Mouse (Mus musculus): ENCODE measurements at regions not wholly inside any gene's neighbourhood (a gene's known extent, or its start where the extent isn't known, plus 50 kb on each side); places are given as distances from the start of the nearest gene placed in this dataset.

DNA sequence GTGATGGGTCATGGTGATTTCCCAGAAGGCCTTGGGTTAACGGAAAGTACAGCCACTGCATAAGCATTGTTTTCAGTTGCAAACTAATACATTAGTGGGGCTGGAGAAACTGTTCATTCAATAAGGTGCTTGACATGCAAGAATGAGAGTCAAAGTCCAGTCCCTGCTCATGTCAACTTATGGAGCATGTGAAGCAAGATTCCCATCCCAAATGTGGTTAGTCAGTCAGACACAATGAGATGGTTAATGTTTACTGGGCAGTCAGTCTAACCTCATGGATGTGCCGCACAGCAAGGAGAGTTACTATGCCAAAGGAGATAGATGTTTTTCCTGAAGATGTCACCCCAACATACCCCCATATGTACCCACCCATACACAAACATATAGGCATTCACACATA is 993.8 kb upstream of the Jmjd1c start:
- Histone ChIP-seq H3K27me3 (replicated peaks) (no peaks in the 10 kb centered on the region), H3K4me3 (no peak overlapping the region), H3K4me2 (no peak overlapping the region), H3K9ac (no peak overlapping the region), H3K4me1 (no peaks in the 10 kb centered on the region), H3K27ac (no peak overlapping the region), H3K9me3 (no peaks in the 10 kb centered on the region), H3K36me3 (replicated peaks) (no peaks in the 10 kb centered on the region)
- WGBS, result 86% methylated on average over 2 of the region's 2 CpGs
- no peak for ATAC-seq (replicated peaks)

DNA sequence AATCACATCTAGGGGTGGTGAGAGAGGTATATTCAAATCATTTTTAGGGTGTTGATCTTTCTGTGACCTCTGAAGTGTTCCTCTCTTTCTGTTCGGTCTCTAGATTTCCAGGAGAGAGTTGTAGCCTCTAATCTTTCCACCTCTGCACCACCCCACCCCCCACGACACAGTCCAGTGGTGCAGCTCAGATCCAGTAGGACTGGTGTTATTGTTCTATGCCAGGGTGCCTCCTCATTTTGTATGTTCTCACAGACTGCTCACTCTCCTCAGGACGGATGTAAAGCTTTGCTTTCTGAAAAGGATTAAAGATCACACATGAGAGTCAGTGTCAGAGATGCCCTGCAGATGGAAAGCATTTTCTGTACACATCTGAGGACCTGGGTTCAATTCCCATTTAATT is 964.6 kb upstream of the Jmjd1c start:
- Histone ChIP-seq H3K4me2 (no peak overlapping the region), H3K36me3 (replicated peaks) (no peaks in the 10 kb centered on the region), H3K27me3 (replicated peaks) (no peaks in the 10 kb centered on the region), H3K9ac (no peak overlapping the region), H3K4me1 (0 out of 2 replicates have a peak, but pooled peaks cover 4% of the 10 kb centered on the region), H3K9me3 (no peaks in the 10 kb centered on the region), H3K4me3 (no peak overlapping the region), H3K27ac (no peak overlapping the region)
- WGBS, result 43% methylated on average over 3 of the region's 3 CpGs
- ATAC-seq (replicated peaks), result no peak

DNA sequence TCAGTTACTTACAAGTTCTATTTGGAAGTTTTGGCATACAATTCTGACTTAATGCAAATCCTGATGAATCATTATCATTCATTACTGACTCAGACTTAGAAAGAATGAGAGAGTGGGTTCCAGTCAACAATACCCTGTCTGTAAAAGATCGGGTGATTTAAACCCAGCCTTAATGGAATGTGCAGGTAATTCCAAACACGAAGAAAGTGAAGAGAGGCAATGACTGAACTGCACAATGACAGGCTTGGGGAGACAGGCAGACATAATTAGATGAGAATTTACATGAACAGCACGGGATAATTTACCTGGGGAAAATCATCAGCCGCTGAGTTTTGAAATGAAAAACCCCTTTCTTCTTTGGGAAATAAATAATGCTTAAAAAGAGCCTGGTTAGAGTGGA is 963.9 kb upstream of the Jmjd1c start:
- 0 out of 2 replicates have a peak, but pooled peaks cover 4% of the 10 kb centered on the region for H3K4me1 ChIP-seq
- ATAC-seq (replicated peaks), result peak; percentile 61
- H3K36me3 ChIP-seq (replicated peaks), result no peaks in the 10 kb centered on the region
- no peak overlapping the region for H3K9ac ChIP-seq
- H3K9me3 ChIP-seq, result no peaks in the 10 kb centered on the region
- no peak overlapping the region for H3K4me3 ChIP-seq
- H3K27me3 ChIP-seq (replicated peaks), result no peaks in the 10 kb centered on the region
- 40% methylated on average over 4 of the region's 4 CpGs for WGBS
- H3K4me2 ChIP-seq, result no peak overlapping the region
- H3K27ac ChIP-seq, result peak overlapping the region; percentile 64

DNA sequence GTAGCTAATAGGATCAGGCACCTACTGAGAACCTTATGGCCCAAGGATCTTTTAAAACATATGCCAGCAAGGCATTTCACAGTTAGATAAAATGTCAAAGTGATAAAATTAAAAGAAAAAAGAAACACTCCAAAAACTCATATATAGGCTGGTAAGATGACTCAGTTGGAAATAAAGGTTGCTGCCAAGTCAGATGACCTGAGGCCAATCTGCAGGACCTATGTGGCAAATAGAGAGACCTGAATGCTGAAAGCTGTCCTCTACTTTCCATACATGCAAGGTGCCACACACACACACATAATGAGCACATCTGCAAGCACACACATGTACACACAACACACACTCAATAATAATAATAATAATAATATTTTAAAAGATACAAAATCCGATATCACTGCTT is 953.5 kb upstream of the Jmjd1c start:
- Histone ChIP-seq H3K9ac (no peak overlapping the region), H3K4me2 (no peak overlapping the region), H3K4me3 (no peak overlapping the region), H3K27me3 (replicated peaks) (no peaks in the 10 kb centered on the region), H3K4me1 (no peaks in the 10 kb centered on the region), H3K27ac (no peak overlapping the region), H3K9me3 (no peaks in the 10 kb centered on the region), H3K36me3 (replicated peaks) (no peaks in the 10 kb centered on the region)
- ATAC-seq (replicated peaks), result no peak
- WGBS, result 89% methylated on average over 1 of the region's 1 CpGs

DNA sequence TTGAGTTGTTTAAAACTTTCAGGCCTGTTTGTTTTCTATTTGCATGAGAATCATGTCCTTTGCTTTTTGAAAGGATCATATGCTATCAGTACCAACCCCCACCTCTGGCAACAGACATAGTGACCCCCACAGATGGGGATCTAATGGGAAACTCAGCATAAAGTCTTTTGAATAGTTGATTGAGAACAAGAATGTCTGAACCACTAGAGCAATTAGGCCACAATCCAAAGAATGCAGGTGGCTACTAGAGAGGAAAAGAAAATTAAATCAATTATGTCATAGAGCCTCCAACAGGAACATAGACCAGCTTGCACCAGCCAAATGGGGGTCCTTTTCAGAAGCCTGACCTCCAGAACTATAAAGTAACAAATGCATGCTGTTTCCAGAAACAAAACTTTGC is 953.0 kb upstream of the Jmjd1c start:
- no peak overlapping the region for H3K4me3 ChIP-seq
- H3K36me3 ChIP-seq (replicated peaks), result no peaks in the 10 kb centered on the region
- no peak overlapping the region for H3K27ac ChIP-seq
- ATAC-seq (replicated peaks), result no peak
- no peak overlapping the region for H3K4me2 ChIP-seq
- H3K9ac ChIP-seq, result no peak overlapping the region
- H3K9me3 ChIP-seq, result no peaks in the 10 kb centered on the region
- no peaks in the 10 kb centered on the region for H3K4me1 ChIP-seq
- no peaks in the 10 kb centered on the region for H3K27me3 ChIP-seq (replicated peaks)

DNA sequence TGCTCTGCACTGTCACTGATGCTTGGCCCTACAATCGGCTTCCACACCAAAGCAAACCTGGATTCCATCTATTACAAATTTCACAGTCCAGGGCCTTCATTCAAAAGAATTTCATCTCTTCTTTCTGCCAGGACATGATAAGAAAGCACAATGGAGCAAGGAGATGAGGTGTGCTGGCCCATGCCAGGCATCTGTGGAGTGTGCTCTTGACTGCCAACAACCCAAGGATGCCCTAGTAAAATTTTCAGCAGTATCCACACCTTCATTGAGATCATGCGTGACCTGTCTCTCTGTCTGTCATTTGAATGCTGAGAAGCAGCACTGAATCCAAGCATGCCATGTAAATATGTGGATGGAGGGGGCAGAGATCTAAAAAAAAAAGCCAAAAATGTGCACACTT is 945.0 kb upstream of the Jmjd1c start:
- 75% methylated on average over 2 of the region's 2 CpGs for WGBS
- Histone ChIP-seq H3K27ac (no peak overlapping the region), H3K9me3 (no peaks in the 10 kb centered on the region), H3K4me3 (no peak overlapping the region), H3K27me3 (replicated peaks) (no peaks in the 10 kb centered on the region), H3K36me3 (replicated peaks) (no peaks in the 10 kb centered on the region), H3K4me1 (no peaks in the 10 kb centered on the region), H3K9ac (no peak overlapping the region), H3K4me2 (no peak overlapping the region)
- ATAC-seq (replicated peaks), result no peak

DNA sequence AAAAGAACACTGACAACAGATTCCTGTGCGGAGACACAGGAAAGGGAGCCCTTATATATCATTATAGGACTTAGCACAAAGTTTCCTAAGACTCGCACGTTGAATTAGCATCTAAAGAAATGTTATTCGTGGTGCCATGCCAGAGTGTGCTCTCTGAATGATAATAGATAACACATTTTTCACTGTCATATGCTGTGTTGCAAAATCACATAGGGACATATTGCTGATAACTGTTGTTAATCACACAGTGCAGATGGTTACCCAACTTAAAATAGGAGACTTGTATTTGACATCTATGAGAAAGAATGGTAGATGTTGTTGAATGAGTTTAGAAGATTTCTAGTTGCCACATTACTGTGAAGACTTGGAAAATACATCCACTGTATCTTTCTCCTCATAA is 943.1 kb upstream of the Jmjd1c start:
- H3K9me3 ChIP-seq, result no peaks in the 10 kb centered on the region
- WGBS, result 89% methylated on average over 4 of the region's 4 CpGs
- no peaks in the 10 kb centered on the region for H3K27me3 ChIP-seq (replicated peaks)
- ATAC-seq (replicated peaks), result no peak
- no peak overlapping the region for H3K9ac ChIP-seq
- no peak overlapping the region for H3K27ac ChIP-seq
- no peaks in the 10 kb centered on the region for H3K4me1 ChIP-seq
- H3K4me3 ChIP-seq, result no peak overlapping the region
- H3K4me2 ChIP-seq, result no peak overlapping the region
- no peaks in the 10 kb centered on the region for H3K36me3 ChIP-seq (replicated peaks)

DNA sequence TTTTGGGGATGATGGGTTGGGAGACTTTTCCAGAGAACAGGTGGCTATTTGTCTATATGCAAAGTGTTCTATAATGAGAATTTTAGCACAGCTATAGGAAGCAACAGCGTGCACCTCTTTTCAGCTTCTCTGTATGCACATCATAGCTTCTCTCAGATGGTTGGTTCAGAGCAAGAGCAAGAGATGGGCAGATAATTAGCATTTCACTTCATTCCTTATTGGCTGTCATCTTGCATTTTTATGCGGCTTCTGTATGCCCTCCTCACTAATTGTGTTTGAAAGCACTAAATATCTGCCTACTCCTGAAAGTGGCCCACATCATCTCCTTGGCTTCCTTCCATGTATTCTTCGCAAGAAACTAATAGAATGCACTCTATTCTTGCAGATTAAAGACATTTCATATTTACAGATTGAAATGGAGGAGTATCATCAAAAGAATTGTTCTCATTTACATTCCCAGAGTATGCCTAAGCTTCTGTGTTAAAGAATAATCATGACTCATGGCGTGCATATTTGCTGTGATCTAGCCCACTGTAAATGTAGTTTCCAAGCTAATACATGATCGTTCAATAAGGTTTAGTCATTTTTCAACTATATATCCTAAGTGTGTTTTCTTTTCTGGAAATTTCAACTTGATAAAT is 934.9 kb upstream of the Jmjd1c start:
- Histone ChIP-seq H3K27me3 (replicated peaks) (no peaks in the 10 kb centered on the region), H3K36me3 (replicated peaks) (no peaks in the 10 kb centered on the region), H3K4me3 (no peak overlapping the region), H3K27ac (no peak overlapping the region), H3K9ac (no peak overlapping the region), H3K9me3 (no peaks in the 10 kb centered on the region), H3K4me2 (no peak overlapping the region), H3K4me1 (no peaks in the 10 kb centered on the region)
- ATAC-seq (replicated peaks), result no peak
- WGBS, result 74% methylated on average over 5 of the region's 5 CpGs

DNA sequence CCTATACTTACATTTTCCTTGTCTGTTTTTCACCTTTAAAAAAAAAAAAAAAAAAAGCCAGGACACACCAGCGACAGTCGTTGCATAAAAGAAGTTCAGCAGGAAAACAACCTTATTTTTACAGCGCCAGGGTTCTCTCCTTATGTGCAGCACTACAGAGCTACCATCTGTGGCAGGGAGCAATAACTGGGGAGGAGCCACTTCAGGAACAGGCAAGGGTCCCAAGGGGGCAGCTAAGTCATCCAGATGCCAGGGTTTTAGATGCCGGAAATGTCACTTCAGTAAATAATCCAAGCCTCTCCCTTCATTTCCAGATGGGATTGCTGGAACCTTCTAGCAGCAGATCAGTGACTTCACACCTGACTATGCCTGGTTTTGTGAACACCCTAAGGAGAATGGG is 923.1 kb upstream of the Jmjd1c start:
- Histone ChIP-seq H3K4me1 (no peaks in the 10 kb centered on the region), H3K27me3 (replicated peaks) (no peaks in the 10 kb centered on the region), H3K36me3 (replicated peaks) (no peaks in the 10 kb centered on the region), H3K9me3 (no peaks in the 10 kb centered on the region), H3K4me3 (no peak overlapping the region), H3K9ac (no peak overlapping the region), H3K4me2 (no peak overlapping the region), H3K27ac (no peak overlapping the region)
- 64% methylated on average over 4 of the region's 4 CpGs for WGBS
- no peak for ATAC-seq (replicated peaks)

DNA sequence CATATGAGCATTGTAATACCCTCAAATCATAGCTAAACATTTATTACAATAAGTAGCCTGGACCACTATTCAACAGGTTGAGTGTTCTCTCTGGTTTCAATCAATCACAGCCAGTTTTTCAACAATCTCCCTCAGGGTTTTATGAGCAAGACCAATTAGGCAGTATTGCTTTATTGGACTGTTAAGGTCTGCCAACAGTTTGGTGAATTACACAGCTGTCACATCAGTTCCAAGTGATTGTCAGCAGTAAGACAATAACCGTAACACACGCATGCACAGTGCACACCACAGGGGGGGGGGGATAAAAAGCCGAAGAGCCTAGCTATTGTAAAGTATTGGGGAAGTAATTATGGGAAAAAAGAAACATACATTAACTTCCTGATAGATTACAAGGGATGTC is 918.6 kb upstream of the Jmjd1c start:
- Histone ChIP-seq H3K9me3 (no peaks in the 10 kb centered on the region), H3K4me3 (no peak overlapping the region), H3K27me3 (replicated peaks) (no peaks in the 10 kb centered on the region), H3K36me3 (replicated peaks) (no peaks in the 10 kb centered on the region), H3K4me1 (no peaks in the 10 kb centered on the region), H3K4me2 (no peak overlapping the region), H3K27ac (no peak overlapping the region), H3K9ac (no peak overlapping the region)
- 30% methylated on average over 3 of the region's 3 CpGs for whole genome bisulfite sequencing
- 0 out of 2 replicates have a peak, but pooled peaks have one; percentile 52 for ATAC-seq (replicated peaks)

DNA sequence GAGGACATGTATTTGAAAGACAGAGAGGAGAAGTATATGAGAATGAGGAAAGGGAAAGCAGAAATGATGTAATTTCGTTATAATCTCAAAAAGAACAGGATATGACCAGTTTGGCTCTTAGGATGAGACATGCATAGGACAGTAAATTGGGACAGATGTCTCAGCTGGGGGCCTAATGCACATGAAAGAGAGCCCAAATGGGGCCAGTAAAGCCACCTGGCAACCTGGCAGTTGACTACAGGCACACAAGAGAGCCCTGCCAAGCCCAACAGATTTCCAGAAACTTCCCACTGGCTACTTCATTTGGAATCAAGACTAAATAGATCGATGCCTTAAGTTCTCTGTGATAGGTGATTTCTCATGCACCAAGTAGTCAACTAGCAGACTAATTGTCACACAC is 914.7 kb upstream of the Jmjd1c start:
- Histone ChIP-seq H3K4me1 (no peaks in the 10 kb centered on the region), H3K27me3 (replicated peaks) (no peaks in the 10 kb centered on the region), H3K27ac (no peak overlapping the region), H3K4me2 (no peak overlapping the region), H3K9ac (no peak overlapping the region), H3K9me3 (no peaks in the 10 kb centered on the region), H3K36me3 (replicated peaks) (no peaks in the 10 kb centered on the region), H3K4me3 (no peak overlapping the region)
- no peak for ATAC-seq (replicated peaks)
- 86% methylated on average over 2 of the region's 2 CpGs for WGBS

DNA sequence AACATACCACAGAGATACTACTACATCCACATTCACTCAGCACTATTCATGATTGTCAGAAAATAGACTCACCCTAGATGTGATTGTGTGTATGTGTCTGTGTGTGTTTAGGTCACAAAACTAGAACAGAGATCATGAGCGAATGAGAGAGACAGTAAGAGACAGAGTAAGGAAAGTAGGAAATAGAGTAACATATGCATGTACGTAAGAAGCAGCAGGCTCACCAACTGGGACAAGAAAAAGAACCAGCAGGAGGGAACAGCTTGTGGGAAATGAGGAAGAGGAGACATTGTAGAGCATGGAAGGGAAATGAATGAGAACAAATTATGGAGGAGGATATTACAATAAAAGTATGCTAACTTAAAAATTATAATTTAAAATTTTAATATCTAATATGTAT is 912.9 kb upstream of the Jmjd1c start:
- no peak for ATAC-seq (replicated peaks)
- H3K36me3 ChIP-seq (replicated peaks), result no peaks in the 10 kb centered on the region
- 81% methylated on average over 2 of the region's 2 CpGs for WGBS
- H3K27me3 ChIP-seq (replicated peaks), result no peaks in the 10 kb centered on the region
- H3K4me2 ChIP-seq, result no peak overlapping the region
- H3K9ac ChIP-seq, result no peak overlapping the region
- H3K4me1 ChIP-seq, result no peaks in the 10 kb centered on the region
- H3K27ac ChIP-seq, result no peak overlapping the region
- no peak overlapping the region for H3K4me3 ChIP-seq
- H3K9me3 ChIP-seq, result no peaks in the 10 kb centered on the region

DNA sequence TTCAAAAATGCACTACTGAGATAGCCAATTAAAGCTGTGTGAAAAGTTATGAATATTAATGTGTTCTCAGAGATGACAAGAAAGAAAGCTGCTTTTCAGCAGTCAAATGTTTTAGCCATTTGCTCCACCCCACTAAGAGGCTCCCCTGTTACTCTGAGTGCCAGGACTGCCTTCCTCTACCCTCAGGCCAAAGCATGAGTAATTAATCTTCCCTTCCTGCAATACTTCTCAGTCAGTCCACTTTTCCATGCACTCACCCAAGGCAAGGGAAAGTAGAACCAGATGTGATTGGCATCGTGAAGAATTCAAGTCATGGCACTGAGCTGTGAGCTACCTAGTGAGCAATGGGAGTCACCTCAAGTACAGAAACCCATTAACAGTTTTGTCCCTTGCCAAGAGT is 908.9 kb upstream of the Jmjd1c start:
- Histone ChIP-seq H3K9me3 (no peaks in the 10 kb centered on the region), H3K9ac (no peak overlapping the region), H3K4me3 (no peak overlapping the region), H3K4me1 (no peaks in the 10 kb centered on the region), H3K36me3 (replicated peaks) (no peaks in the 10 kb centered on the region), H3K4me2 (no peak overlapping the region), H3K27me3 (replicated peaks) (no peaks in the 10 kb centered on the region), H3K27ac (no peak overlapping the region)
- ATAC-seq (replicated peaks), result peak; percentile 86
- 59% methylated on average over 1 of the region's 1 CpGs for WGBS

Data from midbrain, embryonic 15.5 days (tissue).